Mouse (Mus musculus) erythroblast, embryonic 14.5 days (primary cell): Measurements from ENCODE around the gene Mpped2.

Experiments used
- GATA1 ChIP-seq: IDR thresholded peaks from 2 replicates; pipeline ENCODE4 v1.6.1; 2012; ENCODE audit warnings: low read length, inconsistent platforms, mixed read lengths
- TAL1 ChIP-seq: IDR thresholded peaks from 3 replicates; pipeline ENCODE4 v1.6.1; 2012; ENCODE audit warnings: low read length, inconsistent platforms, mixed read lengths

GRCm38 (mm10) chr2:106796246-106796645 lies 103.2 kb downstream of the Mpped2 start:
- no peak for TF ChIP-seq TAL1
- TF ChIP-seq GATA1, result no peak
